ENCODE assay signal across 18 mouse cellular contexts in genomic region chr6:116712062-116712461, GRCm38 (mm10). TPM values are rescaled to one million over a fixed set of nuclear protein-coding genes. Genes with fewer than 3 reads are reported as not detected.
DNase-seq lines count a peak whose midpoint lies in the region; ATAC-seq and TF ChIP-seq lines count a peak whose summit lies in the region.
"Had no signal": no experiment of that assay in that cellular context is flagged by ENCODE, and none has a peak within 500 bp of the region (broad histone marks: within the 10 kb centered on the region; RNA-seq: fewer than 3 reads in every experiment).

No protein-coding gene starts in this region.

- POLR2A ChIA-PET in Patski (lab: Charles Lee), result no interaction called here

- H3K4me1 ChIP-seq in forebrain, embryonic 16.5 days (replicated peaks; ENCODE audit: control insufficient read depth, insufficient read depth, low read length), result no peaks in the 10 kb centered on the region
- H3K4me1 ChIP-seq: liver, embryonic 12.5 days; midbrain, embryonic 12.5 days had no signal

- H3K4me3 ChIP-seq in forebrain, embryonic 16.5 days (replicated peaks; ENCODE audit: low read length), result no peak overlapping the region
- H3K4me3 ChIP-seq: embryonic facial prominence, embryonic 15.5 days; hindbrain, embryonic 13.5 days; liver, embryonic 12.5 days; midbrain, embryonic 12.5 days had no signal

- no peaks in the 10 kb centered on the region for H3K36me3 ChIP-seq in forebrain, embryonic 16.5 days (ENCODE audit: control insufficient read depth, insufficient read depth)
- H3K36me3 ChIP-seq: embryonic facial prominence, embryonic 15.5 days; hindbrain, embryonic 13.5 days; liver, embryonic 12.5 days; midbrain, embryonic 12.5 days had no signal

- no peak for TF ChIP-seq CTCF in Patski (IDR thresholded peaks at IDR 0.05)

- no peak overlapping the region for H3K27ac ChIP-seq in forebrain, embryonic 16.5 days (ENCODE audit: low read length)
- H3K27ac ChIP-seq: embryonic facial prominence, embryonic 15.5 days; hindbrain, embryonic 13.5 days; liver, embryonic 12.5 days; midbrain, embryonic 12.5 days had no signal

- no peak overlapping the region for H3K4me2 ChIP-seq in forebrain, embryonic 16.5 days (ENCODE audit: low read length)
- H3K4me2 ChIP-seq: embryonic facial prominence, embryonic 15.5 days; hindbrain, embryonic 13.5 days; liver, embryonic 12.5 days; midbrain, embryonic 12.5 days had no signal

- no peaks in the 10 kb centered on the region for H3K27me3 ChIP-seq in Patski
- no peaks in the 10 kb centered on the region for H3K27me3 ChIP-seq in forebrain, embryonic 16.5 days (replicated peaks; ENCODE audit: control insufficient read depth, insufficient read depth, low read length)
- H3K27me3 ChIP-seq: embryonic facial prominence, embryonic 15.5 days; hindbrain, embryonic 13.5 days; liver, embryonic 12.5 days; midbrain, embryonic 12.5 days had no signal

- CTCF ChIA-PET in Patski (lab: Charles Lee), result interaction anchor here (2.5 kb wide), 1 partner anchor 14 kb away, joined by 7 read pairs; no protein-coding TSS in a partner anchor

- 38% methylated on average over 5 of the region's 5 CpGs for WGBS in forebrain, embryonic 16.5 days

- in situ Hi-C loops in Patski (cut with MboI; ENCODE audit: low pct_unique_long_range_greater_than_20kb), result no loop called here

- no peak overlapping the region for H3K9ac ChIP-seq in forebrain, embryonic 16.5 days (replicated peaks; ENCODE audit: low read depth, low read length)
- H3K9ac ChIP-seq: embryonic facial prominence, embryonic 15.5 days; hindbrain, embryonic 13.5 days; liver, embryonic 12.5 days; midbrain, embryonic 12.5 days had no signal

- peak; percentile 28 for ATAC-seq in Patski
- peak; percentile 91 for ATAC-seq in megakaryocyte progenitor cell, adult 5-6 weeks (replicated peaks; ENCODE audit: poor library complexity)
- ATAC-seq in forebrain, embryonic 16.5 days, result no peak
- ATAC-seq: forebrain, embryonic 14.5 days; liver, embryonic 12.5 days had no signal

- H3K9me3 ChIP-seq in forebrain, embryonic 16.5 days (ENCODE audit: control insufficient read depth, low read length), result no peaks in the 10 kb centered on the region
- H3K9me3 ChIP-seq: embryonic facial prominence, embryonic 15.5 days; hindbrain, embryonic 13.5 days; liver, embryonic 12.5 days; midbrain, embryonic 12.5 days had no signal

- DNase-seq in kidney, postnatal 10 days, result peak; percentile 28
- DNase-seq in kidney, adult 8-10 months, result no peak
- DNase-seq in Patski (ENCODE audit: low read depth, low spot score) (no peak), MN1 (ENCODE audit: low spot score) (no peak)
- peak; percentile 68 for DNase-seq in embryo, embryonic 10 days (ENCODE audit: low spot score)
- DNase-seq: adrenal gland, adult 8-10 months; cerebellum, adult 9-11 months; gastrocnemius, postnatal 10 days; lung, postnatal 10 days; right cerebral cortex, postnatal 14 days; thymus, adult 18-20 months had no signal

RNA-seq across cellular contexts. Expression of gene Tmem72, which starts 4.7 kb away (rescaled TPM):
- polyA plus RNA-seq in Patski (2021), result 7.8 TPM
- total RNA-seq in megakaryocyte progenitor cell, adult 5-6 weeks (2015), result 0.12 and 0.17 TPM in 2 replicates
- under 0.01 and 0.03 TPM in 2 replicates for total RNA-seq in megakaryocyte progenitor cell, adult 5-6 weeks (2017)
- polyA plus RNA-seq in forebrain, embryonic 16.5 days (2015; fragmentation: Nextera tagmentation; extraction: Ambion mirVana), result 0.81 and 1.4 TPM in 2 replicates

RNA-seq across cellular contexts. Expression of gene Rassf4, which starts 38.3 kb away (rescaled TPM):
- polyA plus RNA-seq in Patski (2021), result 0.71 TPM
- 44.9 and 57.1 TPM in 2 replicates for total RNA-seq in megakaryocyte progenitor cell, adult 5-6 weeks (2015)
- 35.8 and 40.9 TPM in 2 replicates for total RNA-seq in megakaryocyte progenitor cell, adult 5-6 weeks (2017)
- polyA plus RNA-seq in forebrain, embryonic 16.5 days (2015; fragmentation: Nextera tagmentation; extraction: Ambion mirVana), result 7.9 and 8.5 TPM in 2 replicates

Comparison
In these comparisons a context has a peak if more than half of its experiments do, and no peak if none do; other contexts are left out.
1. DNase-seq: peak in kidney, postnatal 10 days (single experiment) and embryo, embryonic 10 days (single experiment); none in kidney, adult 8-10 months (0 of 2), Patski (single experiment) and MN1 (single experiment).